Mouse (Mus musculus) kidney, postnatal 36 days (tissue): ENCODE data around the gene Ppp1r27.
"Not testable (repeated sequence)": the region's sequence is repeated elsewhere in the genome, so short reads cannot be mapped to it uniquely, and the experiment has no call there.

Experiments used
- DNase-seq, 2 experiments: peaks; one replicate each; pipeline ENCODE4 v3.0.0; 2021 to 2022; ENCODE audit warnings: mixed read lengths in 2 of 2

The Ppp1r27 gene

GRCm38 (mm10) chr11:120542376-120542775 lies 8.6 kb downstream of the Ppp1r27 start:
- DNase-seq = peak in 1 of 2 experiments; percentile 21

GRCm38 (mm10) chr11:120541907-120542306 lies 9.0 kb downstream of the Ppp1r27 start:
- DNase-seq = peak in 1 of 2 experiments; percentile 67

DNA sequence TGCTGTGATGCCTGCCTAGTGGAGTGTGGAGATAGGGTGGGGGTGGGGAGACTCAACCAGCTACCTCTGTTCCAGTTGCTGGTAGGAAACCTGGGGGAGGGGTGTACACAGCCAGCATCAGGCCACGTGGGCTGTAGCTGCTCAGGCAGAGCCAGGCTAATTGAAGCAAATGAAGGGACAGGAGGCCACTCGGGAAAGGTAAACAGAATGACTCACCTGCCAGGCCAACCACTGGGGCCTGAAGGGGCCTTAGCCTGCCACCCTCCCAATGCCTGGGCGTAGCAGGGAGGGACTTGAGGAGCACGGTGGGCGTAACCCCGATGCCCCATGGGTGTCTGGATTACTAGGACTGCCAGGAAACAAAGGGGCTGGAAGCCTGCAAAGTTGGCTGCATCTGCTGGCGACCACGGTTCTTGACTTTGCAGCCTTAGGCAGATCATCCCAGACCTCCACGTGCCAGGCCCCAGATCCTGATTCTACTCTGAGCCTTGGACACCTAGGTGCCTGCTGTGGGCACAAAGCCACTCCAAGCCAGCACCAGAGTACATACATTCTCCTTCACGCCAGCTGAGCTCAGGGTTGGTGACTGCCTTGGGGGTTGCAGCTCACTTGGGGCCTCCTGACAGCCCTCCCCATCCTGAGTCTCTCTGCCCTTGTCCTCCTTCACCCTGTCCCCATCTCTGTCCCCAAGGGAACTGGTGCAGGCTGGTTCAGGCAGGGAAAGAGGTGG lies 11.5 kb downstream of the Ppp1r27 start:
- peak; percentile 77 to 88 for DNase-seq

- no peak for DNase-seq
Measured at GRCm38 (mm10) chr11:120538955-120539284, 12.0 kb downstream of the Ppp1r27 start.

DNA sequence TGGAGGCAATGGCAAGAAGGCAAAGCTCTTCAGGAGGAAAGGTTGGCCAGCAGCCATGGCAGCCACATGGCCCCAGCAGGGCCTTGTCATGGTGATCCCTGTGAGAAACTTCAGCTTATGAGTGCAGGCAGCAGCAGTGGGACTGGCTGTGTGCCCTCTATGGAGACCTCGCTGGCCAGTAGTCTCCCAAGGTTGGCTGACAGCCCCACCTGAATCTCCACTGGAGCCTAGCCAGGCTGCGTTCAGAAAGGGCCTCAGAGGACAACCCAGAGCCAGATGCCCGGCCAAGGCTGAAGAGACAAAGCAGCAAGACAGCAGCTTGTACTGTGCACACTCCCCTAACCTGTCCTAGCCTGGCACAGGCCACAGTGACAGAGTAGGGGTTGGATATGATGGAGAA lies 12.4 kb downstream of the Ppp1r27 start:
- peak; percentile 88 to 91 for DNase-seq

- DNase-seq = no peak
Measured at GRCm38 (mm10) chr11:120535804-120536203, 15.1 kb downstream of the Ppp1r27 start.

DNA sequence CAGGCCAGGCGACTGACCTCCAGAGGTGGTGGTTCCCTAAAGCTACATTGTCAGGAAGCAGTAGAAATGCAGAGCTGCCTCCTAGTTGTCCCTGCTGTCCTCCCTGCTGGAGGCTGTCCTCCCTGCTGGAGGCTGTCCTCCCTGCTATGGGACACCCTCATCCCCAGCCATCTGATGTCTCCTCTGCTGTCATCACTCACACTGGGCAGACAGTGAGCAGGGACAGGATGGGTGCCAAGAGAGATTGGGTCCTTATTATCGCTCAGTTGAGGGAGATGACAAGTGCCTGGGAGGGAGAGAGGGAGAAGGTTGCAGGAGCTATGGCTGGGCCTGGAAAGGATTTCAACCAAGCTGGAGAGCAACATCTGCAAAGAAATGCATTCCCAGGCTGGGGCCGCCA lies 15.8 kb downstream of the Ppp1r27 start:
- no peak for DNase-seq

DNA sequence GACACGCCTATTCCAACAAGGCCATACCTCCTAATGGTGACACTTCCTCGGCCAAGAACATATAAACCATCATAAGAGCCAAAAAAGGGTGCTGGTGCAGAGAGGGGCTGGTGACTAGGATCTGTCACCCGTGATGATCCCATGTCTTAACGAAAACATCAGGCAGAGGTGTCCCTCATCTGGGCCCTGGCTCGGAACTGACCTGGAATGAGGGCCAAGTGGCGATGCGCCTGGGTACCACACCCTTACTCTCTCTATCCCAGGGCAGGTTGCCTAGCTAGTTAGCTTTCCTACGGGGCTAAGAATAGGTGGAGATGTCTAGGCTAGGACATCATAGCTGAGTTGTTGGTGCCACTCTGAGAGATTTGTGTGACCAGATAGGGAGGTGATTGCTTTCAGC lies 16.8 kb downstream of the Ppp1r27 start:
- DNase-seq = no peak

DNA sequence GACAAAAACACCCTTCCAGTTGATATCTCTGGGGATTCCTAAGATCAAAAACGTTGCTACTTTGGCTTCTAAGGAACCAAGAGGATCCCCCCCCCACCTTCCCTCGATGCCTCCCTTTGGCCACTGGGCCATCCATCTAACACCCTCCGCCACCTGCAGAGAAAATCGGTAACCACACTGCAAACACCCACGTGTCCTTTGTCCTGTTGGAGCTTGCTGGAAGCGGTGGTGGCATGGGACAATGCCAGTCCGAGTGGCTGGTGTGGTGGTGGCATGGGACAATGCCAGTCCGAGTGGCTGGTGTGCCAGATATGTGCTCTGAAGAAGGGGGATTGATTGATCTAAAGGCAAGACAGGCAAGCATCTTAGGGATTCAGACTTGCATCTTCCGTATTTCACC lies 19.3 kb downstream of the Ppp1r27 start:
- peak; percentile 51 to 56 for DNase-seq

GRCm38 (mm10) chr11:120530085-120530964 lies 20.6 kb downstream of the Ppp1r27 start, which contains the start of gene Gcgr:
TSS of gene Gcgr (plus strand) at chr11:120530699.
- DNase-seq = peak in 1 of 2 experiments; percentile 55

GRCm38 (mm10) chr11:120528903-120529302 lies 22.0 kb downstream of the Ppp1r27 start:
- DNase-seq = peak in 1 of 2 experiments; percentile 57

GRCm38 (mm10) chr11:120527690-120528354 lies 23.1 kb downstream of the Ppp1r27 start:
- DNase-seq = no peak

DNA sequence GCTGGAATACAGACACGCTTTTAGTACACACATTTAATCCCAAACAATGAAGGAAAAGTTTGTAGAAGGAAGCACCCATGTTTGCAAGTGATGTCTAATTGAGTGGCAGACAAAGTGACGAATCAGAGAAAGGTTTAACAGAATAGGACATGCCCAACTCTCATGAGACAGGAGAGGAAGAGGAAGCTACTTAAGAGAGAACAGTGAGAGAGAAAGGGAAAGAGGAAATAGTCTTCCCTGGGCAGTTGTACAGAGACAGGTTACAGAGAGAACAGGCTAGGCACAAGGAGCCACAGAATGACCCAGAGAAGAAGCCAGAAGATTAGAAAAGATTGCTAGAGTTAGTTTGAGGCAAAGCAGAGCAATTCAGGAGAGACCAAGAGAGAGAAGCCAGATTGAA lies 25.0 kb downstream of the Ppp1r27 start:
- DNase-seq = no peak

GRCm38 (mm10) chr11:120522581-120522980 lies 28.4 kb downstream of the Ppp1r27 start:
- DNase-seq = no peak

DNA sequence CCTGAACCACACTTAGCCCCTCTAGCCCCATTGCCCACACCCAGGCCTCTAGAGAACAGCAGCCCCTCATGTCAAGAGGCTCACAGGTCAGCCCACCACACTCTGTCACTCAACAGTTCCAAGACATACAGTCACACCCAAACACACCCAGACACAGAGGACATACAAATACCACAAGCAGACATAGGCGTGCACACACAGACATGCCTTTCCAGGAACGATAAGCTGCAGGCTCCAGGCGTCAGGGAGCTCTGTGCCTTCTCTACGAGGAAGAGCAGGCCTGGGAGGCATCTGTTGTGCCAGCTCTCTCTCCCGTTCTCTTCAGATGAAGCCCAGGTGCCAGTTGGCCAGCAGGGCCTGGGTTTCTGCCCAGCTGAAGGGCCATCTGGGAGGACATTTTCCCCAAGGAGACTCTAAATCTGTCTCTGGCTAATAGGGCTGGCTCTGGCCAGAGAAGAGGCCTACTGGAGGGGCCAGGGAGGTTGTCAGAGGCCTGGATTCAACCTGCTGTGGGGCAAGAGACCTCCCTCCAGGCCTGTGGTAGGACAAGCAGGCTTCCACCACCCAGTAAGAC lies 29.9 kb downstream of the Ppp1r27 start:
- DNase-seq = no peak

- no peak for DNase-seq
Measured at GRCm38 (mm10) chr11:120520498-120520897, 30.4 kb downstream of the Ppp1r27 start.

GRCm38 (mm10) chr11:120519738-120520137 lies 31.2 kb downstream of the Ppp1r27 start:
- peak; percentile 62 to 70 for DNase-seq

- no peak for DNase-seq
Measured at GRCm38 (mm10) chr11:120518558-120518957, 32.4 kb downstream of the Ppp1r27 start.

DNA sequence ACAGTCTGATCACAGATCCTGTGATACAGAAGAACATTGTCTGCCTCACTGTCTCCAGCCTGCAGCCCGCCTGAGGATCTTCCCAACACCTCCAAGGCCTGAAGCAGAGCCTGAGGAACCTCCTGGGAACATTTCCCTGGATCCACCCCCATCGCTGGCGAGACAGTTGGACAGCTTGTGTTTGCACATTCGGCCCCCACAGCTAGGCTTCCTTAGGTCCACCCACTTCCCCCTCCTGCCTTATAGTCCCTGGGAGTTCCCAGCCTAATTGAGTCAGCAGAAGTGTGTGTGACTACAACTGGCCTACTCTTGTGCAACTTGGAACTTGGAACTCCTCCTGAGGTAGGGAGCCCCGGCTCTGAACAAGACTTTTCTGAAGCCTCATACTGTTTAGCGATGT lies 32.9 kb downstream of the Ppp1r27 start:
- no peak for DNase-seq

DNA sequence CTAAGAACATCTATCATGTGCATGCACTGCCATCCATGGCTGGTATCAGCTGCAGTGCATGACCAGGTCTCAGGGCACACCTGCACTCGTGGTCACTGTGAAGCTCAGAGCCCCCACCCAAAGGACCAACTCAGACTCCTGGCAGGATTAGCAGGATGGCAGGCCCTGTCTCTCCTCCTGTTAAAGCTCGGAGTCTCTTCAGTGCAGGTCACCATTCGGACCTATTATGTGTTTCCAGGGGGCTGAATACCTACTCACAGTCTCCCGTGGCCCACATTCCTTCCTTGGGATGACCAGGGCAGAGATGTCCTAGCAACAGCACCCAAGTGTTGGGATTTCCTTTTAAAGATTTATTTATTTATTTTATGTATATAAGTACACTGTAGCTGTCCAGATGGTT lies 33.8 kb downstream of the Ppp1r27 start:
- no peak for DNase-seq

DNA sequence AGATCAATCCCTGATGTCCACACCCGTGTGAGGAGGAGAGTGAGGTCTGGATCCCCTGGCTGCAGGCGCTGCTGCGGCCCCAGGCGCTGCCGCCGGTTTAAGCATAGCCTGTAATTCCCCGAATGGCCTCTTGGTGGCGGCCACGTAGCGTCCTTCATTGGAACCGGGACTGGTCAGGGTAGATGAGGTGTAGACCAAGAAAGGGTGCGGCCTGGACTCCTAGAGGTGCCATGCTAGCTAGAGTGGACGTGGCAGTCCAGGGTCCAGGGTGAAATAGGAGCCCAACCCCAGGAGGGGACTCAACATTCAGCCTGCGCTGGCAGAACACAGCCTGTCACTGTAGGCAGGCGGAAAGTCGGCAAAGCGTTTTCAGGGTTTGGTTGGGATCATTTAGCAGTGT lies 35.3 kb downstream of the Ppp1r27 start:
- DNase-seq = peak; percentile 89 to 95

DNA sequence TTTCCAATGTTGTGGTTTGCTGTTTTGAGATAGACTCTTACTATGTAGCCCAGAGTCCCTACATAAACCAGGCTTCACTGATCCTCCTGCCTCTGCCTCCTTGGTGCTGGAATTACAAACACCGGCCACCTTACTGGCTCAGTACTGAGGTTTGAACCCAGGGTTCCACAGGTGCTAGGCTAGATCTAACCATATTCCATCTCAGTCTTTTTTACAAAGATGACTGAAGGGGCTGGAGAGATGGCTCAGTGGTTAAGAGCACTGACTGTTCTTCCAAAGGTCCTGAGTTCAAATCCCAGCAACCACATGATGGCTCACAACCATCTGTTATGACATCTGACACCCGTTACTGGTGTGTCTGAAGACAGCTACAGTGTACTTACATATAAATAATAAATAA lies 36.7 kb downstream of the Ppp1r27 start:
- not testable (repeated sequence) for DNase-seq
